Mouse (Mus musculus): ENCODE measurements around the gene Ambp.

Ambp gene

DNA sequence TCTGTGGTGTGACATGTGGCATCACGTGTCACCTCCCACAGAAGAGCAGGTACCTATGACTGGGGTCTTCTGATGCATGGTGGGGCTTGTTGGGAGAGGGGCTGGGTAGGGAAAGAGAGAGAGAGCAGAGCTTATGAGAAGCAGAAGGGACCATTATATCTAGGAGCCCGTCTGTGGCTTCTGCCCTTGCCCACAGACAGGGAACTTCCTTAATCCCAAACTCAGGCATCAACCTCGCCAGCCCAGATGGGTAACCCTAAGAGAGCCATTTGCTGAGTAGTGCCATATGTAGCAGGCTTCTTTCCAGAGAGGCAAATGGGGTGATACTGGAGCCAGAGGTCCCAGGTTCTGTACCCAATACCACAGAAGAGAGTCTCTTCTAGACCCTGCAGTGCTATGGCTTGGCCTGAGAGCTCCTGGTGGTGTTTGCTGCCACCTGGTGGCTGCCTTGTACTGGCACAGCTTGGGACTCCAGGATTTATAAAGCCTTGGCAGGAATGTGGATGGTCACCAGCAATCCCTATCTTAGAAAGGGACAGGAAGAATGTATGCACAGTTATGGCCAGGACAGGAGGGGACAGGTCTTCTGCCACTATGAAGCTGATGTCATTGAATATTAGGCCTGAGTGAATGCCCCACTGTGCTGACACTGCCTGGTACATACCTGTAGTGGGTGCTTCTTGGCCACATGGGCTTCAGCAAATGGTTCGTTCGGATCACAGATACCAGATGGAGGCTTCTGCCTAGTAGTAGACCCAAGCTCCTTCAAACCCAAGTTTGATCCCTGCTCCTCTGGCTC is 35.8 kb downstream of the Ambp start:
- peak; percentile 87 for DNase-seq

DNA sequence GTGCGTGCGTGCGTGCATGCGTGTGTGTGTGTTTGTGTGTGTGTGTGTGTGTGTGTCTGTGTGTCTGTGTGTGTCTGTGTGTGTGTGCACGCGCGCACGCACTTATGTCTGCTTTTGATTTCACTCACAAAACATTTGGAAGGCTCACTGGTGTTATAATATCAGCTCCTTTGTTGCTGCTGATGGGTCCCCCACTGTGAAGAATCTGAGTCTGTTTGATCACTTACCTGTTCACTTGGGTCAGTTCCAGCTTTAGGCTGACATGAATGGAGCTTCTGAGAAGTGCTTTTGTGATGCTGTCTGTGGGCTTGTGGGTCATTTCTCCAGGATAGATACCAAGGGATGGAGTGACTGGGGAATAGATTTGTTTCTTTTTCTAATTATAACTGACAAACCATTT is 48.9 kb downstream of the Ambp start:
- DNase-seq = no peak

DNA sequence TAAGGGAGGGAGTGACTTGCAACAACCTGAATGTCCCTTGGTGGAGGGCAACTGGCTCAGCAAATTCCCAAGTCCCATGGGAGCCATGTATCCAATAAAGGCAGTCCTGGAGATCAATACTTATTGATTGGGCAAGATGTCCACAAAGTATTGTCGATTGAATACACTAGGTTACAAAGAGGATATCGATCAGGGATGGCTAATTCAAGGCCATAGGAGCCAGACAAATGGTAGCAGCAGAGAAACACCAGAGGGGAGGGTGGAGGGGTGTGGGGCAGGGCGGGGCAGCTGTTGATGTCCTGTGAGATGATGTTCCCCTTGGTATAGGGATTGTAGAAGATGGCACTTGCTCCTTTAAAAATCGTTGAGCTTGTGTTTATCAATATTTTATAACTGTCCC is 52.6 kb downstream of the Ambp start:
- no peak for DNase-seq

DNA sequence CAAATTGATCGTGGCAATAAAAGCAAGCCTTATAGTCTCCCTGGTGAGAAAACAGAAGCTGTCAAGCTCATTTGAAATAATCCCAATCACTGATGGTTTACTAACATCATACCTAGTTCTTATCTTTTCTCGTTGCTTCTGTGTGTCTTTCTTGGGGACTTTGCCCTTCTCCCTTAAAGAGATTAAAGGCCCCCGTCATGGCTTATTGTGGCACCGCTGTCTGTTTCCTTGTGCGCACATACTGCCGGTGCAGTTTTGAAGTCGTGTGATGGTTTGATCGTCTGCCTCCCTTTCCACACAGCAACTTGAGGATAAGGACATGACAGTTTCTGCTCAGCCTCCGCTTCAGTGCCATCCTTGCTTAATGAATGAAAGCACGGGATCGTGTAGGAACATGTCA is 54.1 kb downstream of the Ambp start:
- DNase-seq = no peak

- peak; percentile 76 for DNase-seq
These were observed 57.0 kb downstream of the Ambp start for GRCm38 (mm10) chr4:63097603-63098002.
